Mouse (Mus musculus): ENCODE results near the gene Zp3.

The Zp3 gene

DNA sequence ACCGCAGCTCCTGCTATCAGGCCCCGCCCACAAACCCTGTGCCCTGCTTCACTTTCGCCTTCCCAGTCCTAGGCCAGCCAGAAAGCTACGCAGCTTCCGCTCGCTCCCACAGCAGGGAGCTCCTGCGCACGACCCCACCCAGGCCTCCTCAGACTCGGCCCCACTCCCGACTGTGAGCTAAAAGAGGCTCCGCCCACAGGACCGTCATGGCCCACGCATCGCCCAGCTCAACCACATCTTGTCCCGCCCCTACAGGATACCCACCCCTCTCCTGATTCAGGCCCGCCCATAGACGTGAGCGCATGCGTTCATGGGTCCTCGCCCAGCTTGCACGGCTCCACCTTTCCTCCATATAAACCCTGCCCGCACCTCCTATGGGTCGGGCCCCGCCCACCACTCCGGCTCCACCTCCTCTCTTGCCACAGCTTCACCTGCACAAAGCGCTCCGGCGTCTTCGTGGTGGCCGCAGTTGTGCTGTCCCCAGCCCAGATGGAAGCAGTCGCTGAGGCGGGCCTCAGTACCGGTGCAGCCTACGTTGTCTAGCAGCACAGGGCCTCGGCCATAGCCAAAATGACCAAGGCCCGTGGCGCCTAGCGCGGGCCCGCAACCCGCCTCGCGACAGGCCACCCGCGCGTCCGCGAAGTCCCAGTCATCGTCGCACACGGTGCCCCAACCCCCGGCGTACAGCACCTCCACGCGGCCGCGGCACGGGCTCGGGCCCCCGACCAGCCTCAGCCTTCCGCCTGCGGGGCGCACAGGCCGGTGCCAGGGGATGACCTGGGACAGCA is 17.2 kb upstream of the Zp3 start:
- DNase-seq = peak; percentile 97

DNA sequence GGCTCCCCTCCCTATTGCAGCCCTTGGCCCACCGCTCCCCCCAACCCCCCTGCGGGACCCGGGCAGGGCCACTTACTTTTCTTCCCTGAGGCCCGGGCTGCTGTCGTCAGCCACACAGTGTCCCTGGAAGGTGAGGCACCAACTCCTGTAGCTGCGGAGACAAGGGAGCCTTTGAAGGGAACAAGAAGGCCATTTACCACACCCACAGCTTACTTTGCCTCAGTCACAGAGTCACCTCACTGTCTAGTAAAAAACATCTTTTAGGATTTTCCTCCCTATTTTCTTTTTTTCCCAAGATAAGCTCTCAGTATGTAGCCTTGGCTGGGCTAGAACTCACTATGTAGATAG is 16.6 kb upstream of the Zp3 start:
- DNase-seq = no peak

DNA sequence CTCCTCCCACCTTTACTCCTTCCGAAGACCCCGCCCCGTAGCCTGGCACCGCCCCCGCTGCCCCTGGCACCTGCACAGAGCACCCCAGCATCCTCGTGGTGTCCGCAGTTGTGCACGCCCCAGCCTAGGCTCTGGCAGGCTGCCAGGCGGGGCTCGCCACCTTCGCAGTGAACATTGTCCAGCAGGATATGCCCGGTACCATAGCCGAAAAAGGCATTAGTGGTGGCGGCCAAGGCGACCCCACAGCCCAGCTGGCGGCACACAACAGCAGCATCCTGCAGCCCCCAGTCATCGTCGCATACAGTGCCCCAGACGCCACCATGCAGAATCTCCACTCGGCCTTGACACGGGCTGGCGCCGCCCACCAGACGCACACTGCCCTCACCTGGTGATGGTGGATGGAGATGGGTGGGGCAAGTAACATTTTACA is 14.4 kb upstream of the Zp3 start:
- peak; percentile 27 to 29 for DNase-seq

DNA sequence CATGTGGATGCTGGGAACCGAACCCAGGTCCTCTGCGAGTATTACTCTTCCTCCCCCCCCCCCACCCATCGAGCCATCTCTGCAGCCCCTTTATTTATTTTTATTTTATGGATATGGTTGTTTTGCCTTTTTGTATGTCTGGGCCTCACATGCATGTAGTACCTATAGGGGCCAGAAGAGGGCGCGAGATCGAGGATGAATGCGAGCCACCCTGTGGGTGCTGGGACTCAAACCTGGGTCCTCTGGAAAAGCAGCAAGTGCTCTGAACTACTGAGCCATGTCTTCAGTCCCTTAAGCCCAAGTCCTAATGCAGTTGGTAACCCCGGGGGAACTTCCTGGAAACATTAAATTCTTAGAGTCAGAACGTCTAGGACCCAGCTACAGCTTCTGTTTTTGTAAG is 13.0 kb upstream of the Zp3 start:
- peak; percentile 71 to 72 for DNase-seq

DNA sequence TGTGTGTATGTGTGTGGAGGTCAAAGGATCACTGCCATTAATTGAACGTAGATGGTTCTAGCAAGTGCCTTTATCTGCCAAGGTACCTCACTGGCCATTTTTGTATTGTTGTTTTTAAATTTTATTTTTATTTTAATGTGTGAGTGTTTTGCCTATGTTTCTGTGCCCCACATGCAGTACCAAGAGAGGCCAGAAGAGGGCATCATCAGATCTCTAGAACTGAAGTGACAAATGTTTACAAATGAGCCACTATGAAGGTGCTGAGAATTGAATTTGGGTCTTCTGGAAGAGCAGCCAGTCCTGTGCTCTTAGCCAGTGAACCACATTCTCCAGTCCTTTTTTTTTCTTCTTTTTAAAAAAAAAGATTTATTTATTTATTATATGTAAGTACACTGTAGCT is 11.1 kb upstream of the Zp3 start:
- DNase-seq = peak; percentile 87 to 88

DNA sequence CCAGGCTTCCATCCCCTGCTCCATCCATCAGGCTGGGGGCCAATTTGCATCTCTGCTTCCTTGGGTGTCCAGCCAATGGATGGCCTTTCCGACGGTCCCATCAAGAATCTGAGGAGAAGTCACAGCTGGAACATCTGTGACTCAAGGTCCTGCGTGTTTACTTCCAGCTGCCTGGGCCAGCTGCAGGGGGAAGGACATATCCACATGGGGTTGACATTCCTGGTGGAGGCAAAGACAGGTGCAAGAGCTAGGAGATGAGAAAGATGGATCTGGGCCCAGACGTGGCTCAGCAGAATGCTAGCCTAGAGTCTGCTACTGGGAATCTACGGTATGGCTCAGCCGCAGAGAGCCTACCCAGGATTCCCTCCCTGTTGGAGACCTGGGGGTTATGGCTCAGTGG is 9.7 kb upstream of the Zp3 start:
- DNase-seq = no peak

DNA sequence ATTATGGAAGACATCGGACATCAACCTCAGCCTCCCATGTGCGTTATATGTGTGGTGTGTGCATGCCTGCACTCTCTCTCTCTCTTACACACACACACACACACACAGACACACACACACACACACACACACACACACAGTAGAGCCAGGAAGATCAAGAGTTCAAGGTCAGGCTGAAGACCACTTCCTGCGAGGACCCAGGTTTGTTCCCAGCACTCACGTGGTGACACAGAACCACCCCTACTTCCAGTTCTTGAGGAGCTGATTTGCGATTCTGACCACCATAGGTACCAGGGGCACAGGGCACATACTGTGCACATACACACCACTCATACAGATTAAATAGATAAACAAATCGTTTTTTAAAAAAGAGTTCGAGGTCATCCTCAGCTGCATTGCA is 8.0 kb upstream of the Zp3 start:
- no peak for DNase-seq

DNA sequence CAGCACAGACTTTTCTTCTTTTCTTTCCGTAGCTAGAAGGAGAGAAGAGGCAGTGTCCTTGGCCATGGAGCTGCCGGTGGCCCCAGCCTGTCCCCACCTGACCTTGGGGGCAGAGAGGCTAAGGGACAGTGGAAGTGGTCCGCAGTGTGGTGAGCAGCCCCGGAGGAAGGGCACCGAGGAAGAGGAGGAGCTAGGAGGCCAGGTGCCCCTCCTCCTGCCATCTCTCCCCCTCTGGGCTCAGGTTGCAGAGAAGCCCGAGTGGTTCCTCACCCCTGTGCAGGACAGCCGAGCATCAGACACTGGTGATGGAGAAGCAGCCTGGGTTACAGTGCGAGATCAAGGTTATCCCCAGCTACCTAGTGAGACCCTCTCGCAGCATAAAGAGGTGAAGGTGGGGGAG is 5.5 kb upstream of the Zp3 start, which contains the start of gene Ssc4d:
Ssc4d (minus strand) TSS at position 167 of the 400 bp plus-strand sequence.
- no peak for DNase-seq

DNA sequence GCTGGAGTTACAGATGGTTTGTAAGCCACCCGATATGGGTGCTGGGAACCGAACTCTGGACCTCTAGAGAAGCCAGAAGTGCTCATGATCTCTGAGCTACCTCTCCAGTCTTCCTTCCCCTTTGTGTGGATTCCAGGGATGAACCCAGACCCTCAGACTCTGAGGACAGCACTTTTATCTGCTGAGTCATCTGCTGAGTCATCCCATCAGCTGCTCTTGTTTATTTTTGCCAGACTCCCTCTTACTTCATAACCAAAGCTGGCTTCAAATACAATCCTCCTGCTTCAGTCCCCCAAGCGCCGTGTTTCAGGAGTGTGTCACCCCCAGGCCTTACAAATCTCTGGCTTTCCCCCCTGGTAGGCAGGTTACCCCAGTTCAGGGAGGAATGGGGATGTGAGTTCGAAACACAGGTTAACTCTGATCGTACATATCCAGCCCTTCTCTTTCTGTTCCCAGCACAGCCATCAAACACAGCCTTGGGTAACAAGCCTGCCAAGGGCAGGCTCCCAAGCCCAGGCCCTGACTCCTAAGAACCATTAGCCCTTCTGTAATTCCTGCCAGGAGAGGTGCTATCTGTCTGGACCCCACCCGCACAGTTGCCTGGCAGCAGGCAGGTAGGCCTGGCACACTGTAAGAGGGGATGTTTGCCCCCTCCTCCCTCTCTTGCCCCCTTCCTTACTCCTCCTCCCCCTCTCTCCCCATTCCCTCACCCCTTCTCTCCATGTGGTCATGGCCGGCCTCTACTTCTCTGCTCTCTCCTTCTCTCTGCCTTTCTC is 3.8 kb upstream of the Zp3 start:
- DNase-seq = no peak

DNA sequence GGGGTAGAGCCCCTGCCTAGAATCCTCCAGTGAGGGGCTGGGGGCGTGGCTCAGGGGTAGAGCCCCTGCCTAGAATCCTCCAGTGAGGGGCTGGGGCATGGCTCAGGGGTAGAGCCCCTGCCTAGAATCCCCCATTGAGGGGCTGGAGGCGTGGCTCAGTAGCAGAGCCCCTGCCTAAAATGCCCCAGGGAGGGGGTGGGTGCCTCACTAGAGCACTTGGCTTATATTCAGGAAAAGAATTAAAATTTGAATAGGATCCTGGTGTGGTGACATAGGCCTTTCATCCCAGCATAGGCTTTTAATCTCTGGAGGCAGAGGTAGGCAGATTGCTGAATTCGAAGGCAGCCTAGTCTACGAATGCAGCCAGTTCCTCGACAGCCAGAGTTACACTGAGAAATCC is 518 bp upstream of the Zp3 start:
- no peak for DNase-seq

DNA sequence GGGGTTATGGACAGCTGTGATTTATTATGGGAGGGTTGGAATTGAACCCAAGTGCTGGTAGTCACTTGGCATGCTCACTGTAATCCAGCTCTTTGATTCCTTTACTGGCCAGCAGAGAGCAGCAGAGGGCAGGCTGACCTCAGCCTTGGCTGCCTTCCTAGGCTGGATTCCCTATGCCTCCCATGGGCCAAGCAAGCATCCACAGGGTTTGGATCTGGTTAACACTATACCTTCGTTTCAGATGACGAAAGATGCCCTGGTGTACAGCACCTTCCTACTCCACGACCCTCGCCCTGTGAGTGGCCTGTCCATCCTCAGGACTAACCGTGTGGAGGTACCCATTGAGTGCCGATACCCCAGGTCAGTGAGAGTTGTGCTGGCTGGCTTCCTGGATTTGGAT is 2.5 kb downstream of the Zp3 start:
- peak; percentile 55 to 59 for DNase-seq

DNA sequence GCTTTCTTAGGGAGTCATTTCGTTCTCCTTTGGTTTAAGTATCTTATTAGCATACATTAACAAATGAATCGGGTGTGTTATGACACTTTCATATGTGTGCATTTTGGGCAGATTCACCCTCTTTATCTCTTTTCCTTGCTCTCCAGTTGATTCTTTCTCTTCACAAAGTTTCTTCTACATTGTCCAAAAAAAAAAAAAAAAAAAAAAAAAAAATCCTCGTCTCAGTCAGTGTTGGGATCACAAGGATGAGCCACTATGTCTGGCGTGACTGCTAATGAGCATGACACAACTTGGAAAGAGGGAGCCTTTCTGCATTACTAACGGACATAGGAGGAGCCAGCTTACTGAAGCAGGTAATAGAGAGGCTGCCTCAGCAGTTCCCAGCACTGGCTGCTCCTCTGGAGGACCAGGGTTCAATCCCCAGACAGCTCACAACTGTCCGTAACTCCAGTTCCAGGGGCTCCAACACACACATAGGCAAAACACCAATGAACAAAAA is 4.7 kb downstream of the Zp3 start:
- DNase-seq = no peak

DNA sequence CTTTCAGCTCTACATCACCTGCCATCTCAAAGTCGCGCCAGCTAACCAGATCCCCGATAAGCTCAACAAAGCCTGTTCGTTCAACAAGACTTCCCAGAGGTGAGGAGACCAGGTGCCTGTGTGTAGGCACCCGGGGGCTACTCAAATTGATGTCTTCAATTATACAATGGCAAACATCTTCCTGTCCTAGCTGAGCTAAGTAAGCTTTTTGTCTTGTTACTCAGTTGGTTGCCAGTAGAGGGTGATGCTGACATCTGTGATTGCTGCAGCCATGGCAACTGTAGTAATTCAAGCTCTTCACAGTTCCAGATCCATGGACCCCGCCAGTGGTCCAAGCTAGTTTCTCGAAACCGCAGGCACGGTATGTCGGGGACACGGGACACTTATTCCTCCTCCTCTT is 7.3 kb downstream of the Zp3 start:
- DNase-seq = peak; percentile 17 to 31

DNA sequence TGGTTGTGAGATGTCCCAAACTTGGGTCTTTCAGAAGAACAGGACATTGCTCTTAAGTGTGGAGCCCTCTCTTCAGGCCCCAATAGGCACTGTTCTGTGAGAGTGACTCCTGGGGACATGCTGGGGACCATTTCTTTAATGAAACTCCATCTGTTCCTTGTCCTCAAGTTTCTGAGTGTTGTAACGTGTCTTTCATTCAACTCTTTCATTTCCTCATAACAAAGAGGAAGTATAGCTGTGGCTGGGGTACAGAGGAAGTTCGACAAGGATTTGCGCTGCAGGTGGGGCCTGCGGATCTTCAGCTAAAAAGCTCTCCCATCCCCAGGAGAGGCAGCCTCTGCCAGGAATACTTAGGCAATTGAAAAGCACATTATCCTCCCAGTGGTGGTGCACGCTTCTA is 10.7 kb downstream of the Zp3 start:
- DNase-seq = peak; percentile 58 to 63

DNA sequence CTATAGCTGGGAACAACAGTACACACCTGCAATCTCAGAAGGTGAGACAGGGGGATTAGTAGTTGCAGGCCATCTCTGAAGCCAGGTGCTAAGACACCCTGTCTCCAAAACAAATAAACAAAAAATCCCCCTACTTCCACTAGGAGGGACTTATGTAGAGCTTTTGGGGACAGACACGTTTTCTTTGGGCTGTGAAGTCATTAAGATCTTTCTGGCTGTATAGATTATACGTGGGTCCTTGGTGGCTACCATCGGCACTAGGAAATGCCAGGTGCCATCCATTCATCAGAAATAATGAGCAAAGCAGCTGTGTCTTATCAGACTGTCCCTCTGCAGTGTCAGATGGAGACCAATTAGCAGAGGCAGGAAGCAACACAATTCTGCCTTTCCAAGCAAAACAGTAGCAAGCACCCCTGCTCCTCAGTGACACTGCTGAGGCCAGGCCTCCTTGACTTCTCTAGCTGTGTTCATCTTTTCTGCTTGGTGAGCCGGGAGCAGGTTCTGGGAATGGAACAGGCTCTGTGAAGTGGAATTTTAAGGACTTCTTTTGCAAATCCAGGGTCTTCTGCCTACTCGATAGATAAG is 13.6 kb downstream of the Zp3 start:
- no peak for DNase-seq

DNA sequence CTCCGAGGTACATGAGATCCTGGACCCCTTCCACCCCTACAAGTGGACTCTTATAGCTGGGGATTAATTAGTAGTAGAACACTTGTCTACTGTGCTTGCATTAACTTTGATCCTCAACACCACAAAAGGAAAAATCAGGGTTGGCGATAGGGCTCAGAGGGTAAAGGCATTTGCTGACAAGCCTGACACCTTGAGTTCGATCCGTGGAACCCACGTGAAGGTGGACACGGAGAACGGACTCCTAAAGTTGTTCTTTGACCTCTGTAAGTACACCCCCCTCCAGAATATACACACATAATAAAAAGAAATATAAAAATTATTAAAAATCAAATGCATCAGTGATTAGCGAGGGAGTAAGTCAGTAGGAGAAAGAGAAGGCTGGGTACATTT is 14.4 kb downstream of the Zp3 start:
- peak in 1 of 2 experiments; percentile 10 for DNase-seq

DNA sequence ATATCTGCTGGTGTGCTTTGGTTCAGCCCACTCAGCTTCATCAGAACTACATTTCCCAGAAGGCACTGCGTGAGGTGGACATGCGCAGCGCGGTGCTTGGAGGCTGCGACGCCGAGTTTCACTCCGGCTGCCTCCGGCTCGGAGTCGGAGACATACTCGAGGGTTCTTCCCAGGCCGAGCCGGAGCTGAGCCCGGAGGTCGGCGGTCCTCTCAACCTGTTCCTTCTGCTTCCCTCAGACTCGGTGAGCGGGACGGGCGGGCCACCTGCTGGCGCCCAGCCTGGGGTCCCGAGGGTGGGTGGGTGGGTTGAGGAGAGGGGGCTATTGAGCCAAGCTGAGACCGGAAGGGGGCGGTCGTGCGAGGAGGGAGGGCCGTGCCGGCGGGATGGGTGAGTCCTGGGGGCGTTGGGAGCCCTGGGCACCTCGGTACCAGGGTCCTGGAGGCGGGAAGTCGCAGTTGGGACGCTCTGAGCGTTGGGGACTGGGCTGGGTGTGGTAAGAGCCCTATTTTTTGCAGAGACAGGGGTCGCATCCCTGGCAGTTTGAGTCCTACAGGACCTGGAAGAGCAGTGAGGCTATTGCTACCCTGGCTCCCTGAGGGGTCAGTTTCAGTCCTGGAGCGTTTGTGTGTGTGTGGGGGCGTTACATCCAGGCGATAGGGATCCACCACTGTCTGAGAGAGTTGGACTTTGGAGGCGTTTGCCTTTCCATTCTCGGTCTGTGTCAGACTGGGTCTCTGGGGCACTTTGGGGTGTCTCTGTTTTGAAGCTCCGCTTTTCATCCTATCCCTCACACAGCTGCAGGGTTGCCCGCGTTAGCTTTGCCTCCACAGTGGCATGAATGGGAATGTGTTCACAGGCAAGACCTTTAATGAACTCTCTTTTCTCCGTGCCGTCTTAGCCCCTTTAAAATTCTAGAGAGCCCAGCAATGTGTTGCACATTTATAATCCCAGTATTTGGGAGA is 15.1 kb downstream of the Zp3 start, which contains the start of gene Dtx2:
Dtx2 (plus strand) TSS at position 76 of the 963 bp plus-strand sequence.
- peak; percentile 91 to 92 for DNase-seq

DNA sequence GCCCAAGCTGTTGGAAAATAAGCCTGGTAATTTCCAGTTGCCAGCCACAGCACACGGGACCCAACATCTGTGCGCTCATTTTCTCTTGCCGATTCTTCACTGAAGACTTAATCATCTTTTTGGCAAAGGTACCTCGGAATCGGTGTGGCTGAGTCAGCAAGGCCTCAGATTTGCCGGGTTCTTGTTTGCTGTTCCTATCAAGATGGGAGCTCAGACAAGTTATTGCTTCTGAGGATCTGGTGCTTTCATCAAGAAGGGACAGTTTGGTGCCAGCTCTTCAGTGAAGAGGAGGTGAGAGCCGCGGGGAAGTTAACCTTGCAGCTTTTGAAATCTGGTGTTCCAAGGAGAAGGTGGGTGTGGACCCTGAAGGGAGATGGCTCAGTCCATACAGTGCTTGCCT is 16.3 kb downstream of the Zp3 start:
- no peak for DNase-seq

DNA sequence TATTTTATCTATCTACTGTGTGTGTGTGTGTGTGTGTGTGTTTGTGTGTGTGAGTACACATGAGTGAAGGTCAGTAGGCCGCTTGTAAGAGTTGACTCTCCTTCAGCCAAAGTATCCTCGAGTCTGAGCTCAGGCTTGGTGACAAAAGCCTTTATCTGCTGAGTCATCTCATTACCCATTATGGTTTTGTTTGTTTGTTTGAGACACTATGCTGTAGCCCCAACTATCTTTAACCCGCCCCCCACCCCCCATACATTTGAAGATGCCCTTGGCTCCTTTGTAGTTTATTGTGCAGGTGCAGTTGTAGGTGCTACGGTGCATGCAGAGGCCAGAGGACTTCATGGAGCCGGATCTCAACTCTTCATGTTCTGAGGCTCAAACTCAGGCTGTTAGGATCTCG is 21.3 kb downstream of the Zp3 start:
- DNase-seq = no peak

DNA sequence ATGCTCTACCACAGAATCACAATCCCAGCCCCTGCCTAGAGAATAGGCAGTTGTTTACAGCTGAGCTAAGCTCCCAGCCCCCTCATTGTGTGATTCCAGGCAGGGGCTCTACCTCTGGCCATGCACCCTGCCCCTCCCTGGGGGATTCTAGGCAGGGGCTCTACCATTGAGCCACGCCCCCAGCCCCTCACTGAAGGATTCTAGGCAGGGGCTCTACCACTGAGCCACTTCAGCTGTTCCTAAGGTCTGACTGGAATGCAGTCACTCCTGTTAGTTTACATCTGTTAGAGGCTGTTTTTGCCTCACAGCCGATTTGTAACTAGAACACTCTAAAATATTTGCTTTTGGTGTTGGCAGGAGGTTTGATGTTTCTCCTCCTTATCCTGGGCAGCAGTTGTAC is 22.4 kb downstream of the Zp3 start:
- no peak for DNase-seq

DNA sequence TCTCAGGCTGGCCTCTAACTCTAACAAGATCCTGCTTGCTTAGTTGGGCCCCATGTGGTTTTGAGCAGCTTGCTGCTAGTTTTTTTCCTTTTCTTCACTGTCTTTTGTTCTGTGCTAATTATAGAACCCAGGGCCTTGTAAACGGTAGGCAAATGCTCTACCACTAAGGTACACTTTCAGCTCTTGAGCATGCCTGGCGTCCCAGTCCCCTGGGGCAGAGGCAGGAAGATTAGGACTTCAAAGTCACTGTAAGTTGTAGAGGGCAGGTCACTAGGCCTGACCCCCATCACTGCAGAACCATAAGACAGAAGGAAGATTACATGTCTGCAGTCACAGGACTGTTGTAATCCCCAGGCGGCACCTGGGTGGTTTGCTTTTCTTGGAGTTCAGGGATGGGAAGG is 22.9 kb downstream of the Zp3 start:
- DNase-seq = no peak

DNA sequence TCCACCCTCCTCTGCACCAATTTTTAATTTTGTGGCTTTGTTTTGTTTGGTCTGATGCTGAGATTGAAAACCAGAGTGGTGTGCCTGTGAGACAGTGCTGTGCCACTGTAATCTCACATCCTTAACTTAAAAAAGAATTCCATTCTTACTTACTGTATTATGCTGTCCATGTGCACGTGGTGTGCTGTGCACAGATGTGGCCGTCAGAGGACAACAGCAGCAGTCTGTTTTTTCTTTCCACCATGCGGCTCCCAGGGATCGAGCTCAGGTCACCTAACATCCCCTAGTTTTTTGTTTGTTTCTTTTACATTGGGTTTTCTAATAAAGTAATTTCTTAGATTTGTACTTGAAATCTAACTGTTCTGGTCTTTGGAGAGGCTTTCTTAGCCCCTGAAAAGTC is 24.6 kb downstream of the Zp3 start:
- DNase-seq = no peak

DNA sequence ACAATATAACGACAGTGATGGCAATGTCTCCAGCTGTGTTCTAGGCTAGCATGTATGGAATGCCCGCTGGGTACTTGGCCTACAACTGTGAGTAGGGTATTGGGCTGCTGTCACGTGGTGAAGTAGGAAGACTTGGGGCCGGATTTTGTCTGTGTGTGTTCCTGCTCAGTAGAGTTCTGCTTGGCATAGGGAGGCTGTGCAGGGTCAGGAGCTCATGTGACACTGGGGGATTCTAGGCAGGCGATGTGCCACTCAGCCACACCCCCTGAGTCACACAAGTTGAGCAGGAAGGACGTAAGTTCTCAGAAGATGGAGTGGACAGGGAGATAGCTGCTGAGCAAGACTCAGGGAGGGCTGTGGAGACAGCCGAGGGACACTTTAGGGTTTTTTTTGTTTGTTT is 27.8 kb downstream of the Zp3 start:
- DNase-seq = no peak

Measured in B cell, adult 2 months (primary cell).